31 mouse cellular contexts compared by ENCODE assay signal in genomic region chr1:60757631-60758030, GRCm38 (mm10). TPM values are rescaled to one million over a fixed set of nuclear protein-coding genes. Genes with fewer than 3 reads are reported as not detected.
"Had no signal": no experiment of that assay in that cellular context is flagged by ENCODE, and none has a peak within 500 bp of the region (broad histone marks: within the 10 kb centered on the region; RNA-seq: fewer than 3 reads in every experiment).

No protein-coding gene starts in this region.

- H3K4me1 ChIP-seq: limb, embryonic 10.5 days; limb, embryonic 12.5 days; limb, embryonic 13.5 days; limb, embryonic 15.5 days; liver, embryonic 12.5 days; liver, embryonic 13.5 days; liver, embryonic 15.5 days; lung, embryonic 15.5 days; midbrain, embryonic 10.5 days; midbrain, embryonic 12.5 days; midbrain, embryonic 13.5 days; midbrain, embryonic 15.5 days had no signal

- ATAC-seq: liver, embryonic 12.5 days; liver, postnatal 0 days; lung, postnatal 0 days; midbrain, embryonic 13.5 days; midbrain, embryonic 15.5 days; midbrain, embryonic 16.5 days had no signal

- H3K36me3 ChIP-seq: limb, embryonic 10.5 days; limb, embryonic 12.5 days; limb, embryonic 13.5 days; limb, embryonic 15.5 days; liver, embryonic 12.5 days; liver, embryonic 13.5 days; liver, embryonic 15.5 days; lung, embryonic 15.5 days; midbrain, embryonic 10.5 days; midbrain, embryonic 12.5 days; midbrain, embryonic 13.5 days; midbrain, embryonic 15.5 days had no signal

- H3K4me3 ChIP-seq: left cerebral cortex, adult 2 months; limb, embryonic 10.5 days; limb, embryonic 12.5 days; limb, embryonic 13.5 days; limb, embryonic 15.5 days; liver, embryonic 12.5 days; liver, embryonic 13.5 days; liver, embryonic 15.5 days; lung, embryonic 15.5 days; megakaryocyte, embryonic 14.5 days; midbrain, embryonic 10.5 days; midbrain, embryonic 12.5 days; midbrain, embryonic 13.5 days; midbrain, embryonic 15.5 days; myocyte had no signal

- H3K27me3 ChIP-seq: limb, embryonic 12.5 days; limb, embryonic 13.5 days; limb, embryonic 15.5 days; liver, embryonic 12.5 days; liver, embryonic 13.5 days; liver, embryonic 15.5 days; lung, embryonic 15.5 days; megakaryocyte, embryonic 14.5 days; midbrain, embryonic 12.5 days; midbrain, embryonic 13.5 days; midbrain, embryonic 15.5 days had no signal

- H3K27ac ChIP-seq: left cerebral cortex, adult 2 months; limb, embryonic 10.5 days; limb, embryonic 12.5 days; limb, embryonic 13.5 days; limb, embryonic 15.5 days; liver, embryonic 12.5 days; liver, embryonic 13.5 days; liver, embryonic 14.5 days; liver, embryonic 15.5 days; lung, embryonic 15.5 days; macrophage; midbrain, embryonic 10.5 days; midbrain, embryonic 12.5 days; midbrain, embryonic 13.5 days; midbrain, embryonic 15.5 days had no signal

- DNase-seq: left cerebral cortex, postnatal 4 days; liver; liver, embryonic 13.5 days; liver, postnatal 0 days; lung, adult 18-20 months; lung, adult 2 months; lung, embryonic 14.5 days; lung, postnatal 10 days; lung, postnatal 14 days; lung, postnatal 36 days; lung, postnatal 4 days; midbrain, embryonic 14.5 days had no signal

RNA-seq across cellular contexts. Expression of gene Cd28, which starts 41.0 kb away (rescaled TPM):
- total RNA-seq: midbrain, postnatal 0 days had no signal
